Mouse (Mus musculus) midbrain, embryonic 10.5 days (tissue): ENCODE results near the gene Rhof. TPM values are rescaled to one million over a fixed set of nuclear protein-coding genes. Genes with fewer than 3 reads are reported as not detected.

Experiments used
- DNase-seq: peaks from one replicate; pipeline ENCODE4 v3.0.0-alpha.2; 2017; ENCODE audit warnings: low spot score
- H3K27ac ChIP-seq: fragments of 300-500 bp; sonication (generic); replicated peaks from 2 replicates; pipeline ENCODE4 v1.5.1; 2016; ENCODE audit warnings: mild to moderate bottlenecking
- H3K27me3 ChIP-seq: fragments of 300-500 bp; sonication (generic); 2 replicates; pipeline ENCODE4 v1.6.1; 2016; ENCODE audit warnings: low read depth, mild to moderate bottlenecking; ENCODE audit not compliant: poor library complexity, severe bottlenecking
- H3K36me3 ChIP-seq: fragments of 300-500 bp; sonication (generic); 2 replicates; pipeline ENCODE4 v1.6.1; 2016; ENCODE audit warnings: mild to moderate bottlenecking, moderate library complexity
- H3K4me1 ChIP-seq: fragments of 300-500 bp; sonication (generic); 2 replicates; pipeline ENCODE4 v1.6.1; 2016
- H3K4me3 ChIP-seq: fragments of 300-500 bp; sonication (generic); 2 replicates; pipeline ENCODE4 v1.5.1; 2016; ENCODE audit warnings: mild to moderate bottlenecking, moderate library complexity
- H3K9me3 ChIP-seq: fragments of 300-500 bp; sonication (generic); replicated peaks from 2 replicates; pipeline ENCODE4 v1.6.1; 2016; ENCODE audit warnings: mild to moderate bottlenecking
- WGBS: fragments of 180-500 bp; shearing (Covaris S2); methylation state at CpG from one replicate; pipeline ENCODE4 v1.1.7; 2016; 5-methylcytosine and 5-hydroxymethylcytosine counted together
- polyA plus RNA-seq: library from polyadenylated mRNA; unstranded; fragments of >200 nt; fragmentation: Nextera tagmentation; extraction: Ambion mirVana; gene quantifications from 2 replicates; pipeline ENCODE4 v1.2.1, GENCODE M21; 2016

Rhof gene
- polyA plus RNA-seq, 1 experiment from 2014 or later = 1.4 TPM

- no peak for DNase-seq
- H3K27me3 ChIP-seq = no peaks in the 10 kb centered on the region
- 94% methylated on average over 4 of the region's 4 CpGs for WGBS
- H3K36me3 ChIP-seq = peaks cover 97% of the 10 kb centered on the region
- H3K27ac ChIP-seq = no peak overlapping the region
- H3K4me1 ChIP-seq = no peaks in the 10 kb centered on the region
- no peaks in the 10 kb centered on the region for H3K9me3 ChIP-seq
- no peak overlapping the region for H3K4me3 ChIP-seq
These were observed 25.5 kb upstream of the Rhof start for GRCm38 (mm10) chr5:123157972-123158371.

GRCm38 (mm10) chr5:123156763-123157162 lies 24.3 kb upstream of the Rhof start:
- 90% methylated on average over 12 of the region's 12 CpGs for WGBS
- peaks cover 97% of the 10 kb centered on the region for H3K36me3 ChIP-seq
- H3K27ac ChIP-seq = no peak overlapping the region
- H3K4me1 ChIP-seq = no peaks in the 10 kb centered on the region
- no peaks in the 10 kb centered on the region for H3K27me3 ChIP-seq
- no peaks in the 10 kb centered on the region for H3K9me3 ChIP-seq
- DNase-seq = peak; percentile 26
- H3K4me3 ChIP-seq = no peak overlapping the region

- H3K27ac ChIP-seq = no peak overlapping the region
- peaks cover 13% of the 10 kb centered on the region for H3K4me1 ChIP-seq
- WGBS = 59% methylated on average over 7 of the region's 7 CpGs
- H3K9me3 ChIP-seq = no peaks in the 10 kb centered on the region
- no peaks in the 10 kb centered on the region for H3K27me3 ChIP-seq
- H3K36me3 ChIP-seq = peaks cover 97% of the 10 kb centered on the region
- peak; percentile 70 for DNase-seq
- no peak overlapping the region for H3K4me3 ChIP-seq
These were observed 22.9 kb upstream of the Rhof start for GRCm38 (mm10) chr5:123155425-123155824.

- peaks cover 97% of the 10 kb centered on the region for H3K36me3 ChIP-seq
- no peaks in the 10 kb centered on the region for H3K9me3 ChIP-seq
- 100% methylated on average over 1 of the region's 1 CpGs for WGBS
These were observed 20.4 kb upstream of the Rhof start for GRCm38 (mm10) chr5:123152901-123153300.

GRCm38 (mm10) chr5:123151707-123152362 lies 19.3 kb upstream of the Rhof start:
- no peaks in the 10 kb centered on the region for H3K9me3 ChIP-seq
- DNase-seq = no peak
- WGBS = 95% methylated on average over 19 of the region's 19 CpGs
- H3K27ac ChIP-seq = no peak overlapping the region
- H3K36me3 ChIP-seq = peaks cover 97% of the 10 kb centered on the region
- H3K4me3 ChIP-seq = peak overlapping the region; percentile 11; the same call in 1 of the 2 replicates
- no peaks in the 10 kb centered on the region for H3K27me3 ChIP-seq
- peaks cover 44% of the 10 kb centered on the region for H3K4me1 ChIP-seq

More at GRCm38 (mm10) chr5:123152901-123153300, 20.4 kb upstream of the Rhof start:
- DNase-seq = no peak
- Histone ChIP-seq H3K27me3 (no peaks in the 10 kb centered on the region), H3K4me3 (no peak overlapping the region), H3K27ac (no peak overlapping the region), H3K4me1 (peaks cover 38% of the 10 kb centered on the region)

GRCm38 (mm10) chr5:123151077-123151476 lies 18.6 kb upstream of the Rhof start:
- H3K4me1 ChIP-seq = peaks cover 51% of the 10 kb centered on the region
- WGBS = 64% methylated on average over 7 of the region's 7 CpGs

GRCm38 (mm10) chr5:123150641-123151040 lies 18.1 kb upstream of the Rhof start:
- Histone ChIP-seq H3K27ac (no peak overlapping the region), H3K27me3 (no peaks in the 10 kb centered on the region), H3K36me3 (peaks cover 99% of the 10 kb centered on the region), H3K4me1 (peaks cover 56% of the 10 kb centered on the region), H3K9me3 (no peaks in the 10 kb centered on the region), H3K4me3 (peak overlapping the region; percentile 43; the same call in 1 of the 2 replicates)
- no peak for DNase-seq
- WGBS = 52% methylated on average over 7 of the region's 7 CpGs

More at GRCm38 (mm10) chr5:123151077-123151476, 18.6 kb upstream of the Rhof start:
- Histone ChIP-seq H3K36me3 (peaks cover 97% of the 10 kb centered on the region), H3K27me3 (no peaks in the 10 kb centered on the region), H3K27ac (no peak overlapping the region), H3K4me3 (peak overlapping the region; percentile 43; the same call in 1 of the 2 replicates), H3K9me3 (no peaks in the 10 kb centered on the region)
- no peak for DNase-seq

- 15% methylated on average over 19 of the region's 19 CpGs for WGBS
- peaks cover 65% of the 10 kb centered on the region for H3K4me1 ChIP-seq
- peak overlapping the region; percentile 43 for H3K4me3 ChIP-seq
These were observed 17.2 kb upstream of the Rhof start for GRCm38 (mm10) chr5:123149451-123150400.

GRCm38 (mm10) chr5:123148073-123148722 lies 15.7 kb upstream of the Rhof start:
- H3K27me3 ChIP-seq = no peaks in the 10 kb centered on the region
- WGBS = 85% methylated on average over 25 of the region's 25 CpGs
- H3K27ac ChIP-seq = 0 out of 2 replicates have a peak overlapping the region, but pooled peaks have one; percentile 39
- peaks cover 91% of the 10 kb centered on the region for H3K36me3 ChIP-seq
- no peak for DNase-seq
- no peaks in the 10 kb centered on the region for H3K9me3 ChIP-seq
- H3K4me3 ChIP-seq = peak overlapping the region; percentile 43
- H3K4me1 ChIP-seq = peaks cover 80% of the 10 kb centered on the region

More at GRCm38 (mm10) chr5:123149451-123150400, 17.2 kb upstream of the Rhof start:
- no peaks in the 10 kb centered on the region for H3K9me3 ChIP-seq
- H3K36me3 ChIP-seq = peaks cover 100% of the 10 kb centered on the region
- DNase-seq = peak; percentile 88
- no peaks in the 10 kb centered on the region for H3K27me3 ChIP-seq
- H3K27ac ChIP-seq = peak overlapping the region; percentile 10; the same call in 1 of the 2 replicates

GRCm38 (mm10) chr5:123147569-123147968 lies 15.1 kb upstream of the Rhof start:
- Histone ChIP-seq H3K36me3 (peaks cover 84% of the 10 kb centered on the region), H3K27ac (no peak overlapping the region), H3K4me3 (peak overlapping the region; percentile 12; the same call in 1 of the 2 replicates), H3K4me1 (peaks cover 84% of the 10 kb centered on the region), H3K27me3 (no peaks in the 10 kb centered on the region), H3K9me3 (no peaks in the 10 kb centered on the region)
- no peak for DNase-seq
- 90% methylated on average over 17 of the region's 17 CpGs for WGBS

- Histone ChIP-seq H3K9me3 (no peaks in the 10 kb centered on the region), H3K4me1 (peaks cover 87% of the 10 kb centered on the region), H3K27me3 (no peaks in the 10 kb centered on the region), H3K4me3 (no peak overlapping the region), H3K36me3 (peaks cover 72% of the 10 kb centered on the region), H3K27ac (no peak overlapping the region)
- WGBS = 88% methylated on average over 11 of the region's 11 CpGs
- no peak for DNase-seq
These were observed 13.9 kb upstream of the Rhof start for GRCm38 (mm10) chr5:123146357-123146756.
